Mouse (Mus musculus): Measurements from ENCODE around the gene Gpc6. TPM values are rescaled to one million over a fixed set of nuclear protein-coding genes. Genes with fewer than 3 reads are reported as not detected.

Gene Gpc6
- polyA plus RNA-seq, 1 experiment from 2014 or later, result 24.6 TPM

DNA sequence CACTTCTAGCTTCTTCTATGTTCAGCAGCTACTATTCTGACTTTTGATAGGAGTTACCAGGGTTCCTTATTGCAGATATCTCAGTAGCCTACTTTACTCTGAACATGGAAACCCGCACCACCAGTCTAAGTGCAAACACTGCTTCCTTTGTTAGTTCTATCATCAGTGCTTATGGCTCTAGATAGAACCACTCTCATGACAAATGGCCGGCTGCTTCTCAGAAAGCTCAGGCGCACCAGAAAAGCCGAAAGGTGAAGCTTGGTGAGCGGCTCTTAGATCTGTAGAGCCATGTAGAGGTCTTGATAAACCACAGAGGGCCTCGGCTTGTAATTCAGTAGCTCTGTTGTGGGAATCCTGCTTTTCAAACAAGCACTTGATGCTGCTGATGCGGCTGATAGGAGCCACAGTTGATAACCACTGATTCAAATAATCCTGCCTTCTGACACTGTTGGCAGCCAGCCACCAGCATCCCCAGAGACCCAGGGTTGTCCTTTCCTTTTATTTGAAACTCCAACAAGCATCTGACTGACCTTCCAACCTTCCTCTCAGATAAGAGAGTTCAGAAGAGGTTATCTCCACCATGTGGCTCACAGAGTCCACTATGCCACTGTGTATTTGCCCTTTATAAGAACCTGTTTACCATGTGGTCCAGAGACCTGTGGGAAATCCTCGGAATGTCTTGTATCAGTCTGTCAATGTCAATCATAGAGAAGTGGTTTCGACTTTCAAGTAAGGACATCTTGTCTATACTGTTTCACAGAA lies 723.3 kb downstream of the Gpc6 start:
- no peak overlapping the region for H3K9ac ChIP-seq (replicated peaks)
- no peak overlapping the region for H3K4me3 ChIP-seq (replicated peaks)
- 88% methylated on average over 9 of the region's 9 CpGs for WGBS
- no peak for ATAC-seq (ENCODE audit: low FRiP score)
- no peak overlapping the region for H3K27ac ChIP-seq (replicated peaks)
- H3K36me3 ChIP-seq, result no peaks in the 10 kb centered on the region
- no peaks in the 10 kb centered on the region for H3K4me1 ChIP-seq
- H3K9me3 ChIP-seq (replicated peaks), result no peaks in the 10 kb centered on the region
- no peak overlapping the region for H3K4me2 ChIP-seq
- no peaks in the 10 kb centered on the region for H3K27me3 ChIP-seq (replicated peaks)

- no peak overlapping the region for H3K9ac ChIP-seq (replicated peaks)
- H3K4me2 ChIP-seq, result no peak overlapping the region
- no peaks in the 10 kb centered on the region for H3K27me3 ChIP-seq (replicated peaks)
- H3K27ac ChIP-seq (replicated peaks), result no peak overlapping the region
- no peaks in the 10 kb centered on the region for H3K36me3 ChIP-seq
- 97% methylated on average over 4 of the region's 4 CpGs for WGBS
- H3K4me3 ChIP-seq (replicated peaks), result no peak overlapping the region
- no peaks in the 10 kb centered on the region for H3K9me3 ChIP-seq (replicated peaks)
- ATAC-seq (ENCODE audit: low FRiP score), result no peak
- no peaks in the 10 kb centered on the region for H3K4me1 ChIP-seq
These were observed 725.0 kb downstream of the Gpc6 start for GRCm38 (mm10) chr14:117650141-117650540.

DNA sequence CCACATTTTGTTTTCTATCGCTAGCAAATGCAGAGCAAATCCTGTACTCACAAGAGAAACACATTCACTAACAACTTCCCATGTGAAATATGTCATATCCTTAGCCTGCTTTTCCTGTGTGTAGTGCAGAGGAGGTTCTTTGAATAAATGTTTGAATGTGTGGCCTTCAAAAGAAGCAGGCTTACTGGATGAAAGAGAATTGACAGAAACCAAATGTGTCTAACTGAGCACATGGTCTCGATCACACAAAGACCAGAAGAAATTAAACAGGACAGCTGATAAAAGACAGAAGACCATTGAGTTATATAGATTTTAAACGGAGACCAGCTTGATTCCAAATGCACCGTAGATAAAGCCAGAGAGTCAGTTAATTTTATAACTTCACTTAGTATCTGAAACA lies 726.2 kb downstream of the Gpc6 start:
- Histone ChIP-seq H3K9ac (replicated peaks) (no peak overlapping the region), H3K27ac (replicated peaks) (no peak overlapping the region), H3K4me2 (no peak overlapping the region), H3K27me3 (replicated peaks) (no peaks in the 10 kb centered on the region), H3K4me3 (replicated peaks) (no peak overlapping the region), H3K9me3 (replicated peaks) (no peaks in the 10 kb centered on the region), H3K4me1 (no peaks in the 10 kb centered on the region), H3K36me3 (no peaks in the 10 kb centered on the region)
- ATAC-seq (ENCODE audit: low FRiP score), result no peak
- WGBS, result 69% methylated on average over 4 of the region's 4 CpGs

- no peak overlapping the region for H3K4me2 ChIP-seq
- H3K4me3 ChIP-seq (replicated peaks), result no peak overlapping the region
- no peaks in the 10 kb centered on the region for H3K36me3 ChIP-seq
- no peaks in the 10 kb centered on the region for H3K9me3 ChIP-seq (replicated peaks)
- no peak overlapping the region for H3K27ac ChIP-seq (replicated peaks)
- 87% methylated on average over 2 of the region's 2 CpGs for WGBS
- no peak for ATAC-seq (ENCODE audit: low FRiP score)
- H3K27me3 ChIP-seq (replicated peaks), result no peaks in the 10 kb centered on the region
- no peak overlapping the region for H3K9ac ChIP-seq (replicated peaks)
- H3K4me1 ChIP-seq, result no peaks in the 10 kb centered on the region
These were observed 726.8 kb downstream of the Gpc6 start for GRCm38 (mm10) chr14:117651938-117652337.

DNA sequence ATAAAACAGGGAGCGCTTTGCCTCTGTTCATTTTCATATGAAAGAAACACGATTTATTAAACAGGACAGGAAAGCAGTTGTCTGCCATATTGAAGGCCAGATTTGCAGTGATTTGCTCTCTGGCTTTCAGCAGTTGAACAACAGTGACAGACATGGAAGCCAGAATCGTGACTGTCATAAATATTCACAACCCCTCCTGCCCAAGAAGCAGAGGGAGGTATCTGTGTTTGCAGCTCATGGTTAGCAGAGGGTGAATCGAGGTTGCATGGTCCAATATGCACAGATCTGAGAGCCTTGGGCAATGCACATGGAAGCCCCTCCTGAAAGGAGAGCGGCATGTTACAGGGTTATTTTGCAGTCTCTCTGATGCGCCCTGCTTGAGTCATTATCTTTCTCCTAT lies 730.3 kb downstream of the Gpc6 start:
- Histone ChIP-seq H3K27me3 (replicated peaks) (no peaks in the 10 kb centered on the region), H3K9me3 (replicated peaks) (no peaks in the 10 kb centered on the region), H3K4me3 (replicated peaks) (no peak overlapping the region), H3K27ac (replicated peaks) (no peak overlapping the region), H3K4me1 (no peaks in the 10 kb centered on the region), H3K4me2 (no peak overlapping the region), H3K36me3 (no peaks in the 10 kb centered on the region), H3K9ac (replicated peaks) (no peak overlapping the region)
- ATAC-seq (ENCODE audit: low FRiP score), result no peak
- 44% methylated on average over 6 of the region's 6 CpGs for WGBS

- no peak overlapping the region for H3K27ac ChIP-seq (replicated peaks)
- H3K4me1 ChIP-seq, result no peaks in the 10 kb centered on the region
- no peaks in the 10 kb centered on the region for H3K27me3 ChIP-seq (replicated peaks)
- no peak overlapping the region for H3K4me2 ChIP-seq
- no peak for ATAC-seq (ENCODE audit: low FRiP score)
- no peaks in the 10 kb centered on the region for H3K9me3 ChIP-seq (replicated peaks)
- no peak overlapping the region for H3K9ac ChIP-seq (replicated peaks)
- H3K36me3 ChIP-seq, result no peaks in the 10 kb centered on the region
- no peak overlapping the region for H3K4me3 ChIP-seq (replicated peaks)
- WGBS, result 77% methylated on average over 8 of the region's 8 CpGs
These were observed 734.2 kb downstream of the Gpc6 start for GRCm38 (mm10) chr14:117659198-117659761.

GRCm38 (mm10) chr14:117662261-117662660 lies 737.1 kb downstream of the Gpc6 start:
- Histone ChIP-seq H3K27ac (replicated peaks) (no peak overlapping the region), H3K27me3 (replicated peaks) (no peaks in the 10 kb centered on the region), H3K9me3 (replicated peaks) (no peaks in the 10 kb centered on the region), H3K4me3 (replicated peaks) (no peak overlapping the region), H3K9ac (replicated peaks) (no peak overlapping the region), H3K4me2 (no peak overlapping the region), H3K36me3 (no peaks in the 10 kb centered on the region), H3K4me1 (no peaks in the 10 kb centered on the region)
- 78% methylated on average over 4 of the region's 4 CpGs for WGBS
- no peak for ATAC-seq (ENCODE audit: low FRiP score)

DNA sequence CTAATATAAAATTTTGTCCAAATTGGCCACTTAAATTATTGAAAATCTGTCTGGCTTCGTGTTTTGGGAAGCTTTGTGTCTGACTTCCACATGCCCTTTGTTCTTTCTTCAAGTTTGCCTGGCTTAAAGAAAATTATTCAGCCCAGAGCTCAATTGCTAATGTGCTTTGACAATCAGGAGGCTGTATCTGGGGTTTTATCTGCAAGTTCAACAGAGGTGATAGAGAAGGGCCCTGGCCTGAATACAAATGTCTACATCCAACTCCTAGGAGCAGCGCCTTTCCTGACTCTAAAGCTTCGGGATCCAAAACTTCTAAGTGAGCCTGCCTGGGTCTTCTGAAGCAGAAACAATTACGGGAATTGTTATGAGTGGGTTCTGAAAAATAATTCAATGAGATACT lies 739.7 kb downstream of the Gpc6 start:
- Histone ChIP-seq H3K27ac (replicated peaks) (no peak overlapping the region), H3K4me3 (replicated peaks) (no peak overlapping the region), H3K36me3 (no peaks in the 10 kb centered on the region), H3K4me1 (no peaks in the 10 kb centered on the region), H3K9me3 (replicated peaks) (no peaks in the 10 kb centered on the region), H3K4me2 (no peak overlapping the region), H3K27me3 (replicated peaks) (no peaks in the 10 kb centered on the region), H3K9ac (replicated peaks) (no peak overlapping the region)
- ATAC-seq (ENCODE audit: low FRiP score), result no peak
- WGBS, result 77% methylated on average over 4 of the region's 4 CpGs

GRCm38 (mm10) chr14:117666126-117666525 lies 741.0 kb downstream of the Gpc6 start:
- Histone ChIP-seq H3K9me3 (replicated peaks) (no peaks in the 10 kb centered on the region), H3K4me1 (no peaks in the 10 kb centered on the region), H3K4me2 (no peak overlapping the region), H3K9ac (replicated peaks) (no peak overlapping the region), H3K36me3 (no peaks in the 10 kb centered on the region), H3K27me3 (replicated peaks) (no peaks in the 10 kb centered on the region), H3K4me3 (replicated peaks) (no peak overlapping the region), H3K27ac (replicated peaks) (no peak overlapping the region)
- ATAC-seq (ENCODE audit: low FRiP score), result no peak
- WGBS, result 96% methylated on average over 2 of the region's 2 CpGs

GRCm38 (mm10) chr14:117673541-117673940 lies 748.4 kb downstream of the Gpc6 start:
- no peaks in the 10 kb centered on the region for H3K36me3 ChIP-seq
- H3K4me2 ChIP-seq, result no peak overlapping the region
- H3K27ac ChIP-seq (replicated peaks), result no peak overlapping the region
- H3K27me3 ChIP-seq (replicated peaks), result no peaks in the 10 kb centered on the region
- no peak for ATAC-seq (ENCODE audit: low FRiP score)
- no peaks in the 10 kb centered on the region for H3K9me3 ChIP-seq (replicated peaks)
- WGBS, result 93% methylated on average over 7 of the region's 7 CpGs
- no peak overlapping the region for H3K9ac ChIP-seq (replicated peaks)
- no peak overlapping the region for H3K4me3 ChIP-seq (replicated peaks)
- no peaks in the 10 kb centered on the region for H3K4me1 ChIP-seq

- no peak overlapping the region for H3K4me2 ChIP-seq
- WGBS, result 44% methylated on average over 3 of the region's 3 CpGs
- H3K27ac ChIP-seq (replicated peaks), result no peak overlapping the region
- ATAC-seq (ENCODE audit: low FRiP score), result no peak
- no peaks in the 10 kb centered on the region for H3K36me3 ChIP-seq
- H3K9me3 ChIP-seq (replicated peaks), result no peaks in the 10 kb centered on the region
- no peaks in the 10 kb centered on the region for H3K27me3 ChIP-seq (replicated peaks)
- no peaks in the 10 kb centered on the region for H3K4me1 ChIP-seq
- no peak overlapping the region for H3K4me3 ChIP-seq (replicated peaks)
- no peak overlapping the region for H3K9ac ChIP-seq (replicated peaks)
These were observed 749.4 kb downstream of the Gpc6 start for GRCm38 (mm10) chr14:117674482-117674881.

DNA sequence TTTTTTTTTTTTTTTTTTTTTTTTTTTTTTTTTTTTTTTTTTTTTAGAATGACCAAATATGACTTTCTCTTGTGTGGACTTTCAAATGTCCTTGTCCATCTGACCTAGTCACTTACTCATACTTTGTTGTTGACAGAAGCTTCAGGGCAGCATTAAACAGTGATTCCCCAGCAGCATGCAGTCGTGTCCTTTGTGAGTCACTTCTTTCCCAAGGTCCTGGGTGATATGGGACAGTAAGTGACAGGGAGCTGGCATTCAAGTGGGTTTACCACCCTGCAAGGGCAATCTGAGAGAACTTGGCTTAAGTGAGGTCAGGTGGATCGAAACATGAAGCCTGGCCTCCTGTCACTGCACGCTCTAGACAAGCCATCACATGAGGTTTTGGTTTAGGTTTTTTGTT lies 754.8 kb downstream of the Gpc6 start:
- Histone ChIP-seq H3K27ac (replicated peaks) (no peak overlapping the region), H3K4me3 (replicated peaks) (no peak overlapping the region), H3K27me3 (replicated peaks) (no peaks in the 10 kb centered on the region), H3K4me2 (no peak overlapping the region), H3K36me3 (no peaks in the 10 kb centered on the region), H3K4me1 (peaks cover 5% of the 10 kb centered on the region; the same call in 1 of the 2 replicates), H3K9me3 (replicated peaks) (no peaks in the 10 kb centered on the region), H3K9ac (replicated peaks) (no peak overlapping the region)
- ATAC-seq (ENCODE audit: low FRiP score), result no peak
- 83% methylated on average over 3 of the region's 3 CpGs for WGBS
